Mouse (Mus musculus) granulocyte monocyte progenitor cell, adult 5-6 weeks (primary cell): ENCODE measurements around the gene Tfpi. TPM values are rescaled to one million over a fixed set of nuclear protein-coding genes. Genes with fewer than 3 reads are reported as not detected.
A peak's percentile ranks its signal among the peaks of the same experiment; 100 is the strongest.

Source experiments
- ATAC-seq: replicated peaks from 2 replicates; pipeline ENCODE4 v1.8.0; 2016; ENCODE audit warnings: mild to moderate bottlenecking, moderate TSS enrichment, inconsistent platforms; ENCODE audit not compliant: poor library complexity, severe bottlenecking
- total RNA-seq, 2 experiments: library from RNA; stranded (forward) in 1 of 2; stranded (reverse) in 1 of 2; fragments of 200-712, 200-1000 nt in 1 of 2; fragments of >200 nt in 1 of 2; fragmentation: Nextera tagmentation in 1 of 2; gene quantifications; 2 replicates each; pipeline ENCODE4 v1.2.3; 2014 to 2017

The Tfpi gene
- total RNA-seq (2014; fragmentation: Nextera tagmentation) (28.4 and 69.7 TPM in 2 replicates), total RNA-seq (2017) (74.5 and 81.7 TPM in 2 replicates)

- peak; percentile 56 for ATAC-seq
These were observed at the start of gene Tfpi for GRCm38 (mm10) chr2:84476577-84476976. Gene Tfpi, minus strand, starts transcription at chr2:84476775.

GRCm38 (mm10) chr2:84526221-84526620 lies 49.6 kb upstream of the Tfpi start:
- ATAC-seq = no peak

- no peak for ATAC-seq
These were observed 49.2 kb upstream of the Tfpi start for GRCm38 (mm10) chr2:84525806-84526205.

- ATAC-seq = no peak
These were observed 48.5 kb upstream of the Tfpi start for GRCm38 (mm10) chr2:84525047-84525446.

- ATAC-seq = peak; percentile 80
These were observed 47.4 kb upstream of the Tfpi start for GRCm38 (mm10) chr2:84523994-84524393.

GRCm38 (mm10) chr2:84523103-84523865 lies 46.7 kb upstream of the Tfpi start:
- ATAC-seq = peak; percentile 45

GRCm38 (mm10) chr2:84519514-84520067 lies 43.0 kb upstream of the Tfpi start:
- no peak for ATAC-seq

- no peak for ATAC-seq
These were observed 42.2 kb upstream of the Tfpi start for GRCm38 (mm10) chr2:84518767-84519166.

- ATAC-seq = no peak
These were observed 36.7 kb upstream of the Tfpi start for GRCm38 (mm10) chr2:84513281-84513680.

GRCm38 (mm10) chr2:84511508-84511907 lies 34.9 kb upstream of the Tfpi start:
- no peak for ATAC-seq

- ATAC-seq = no peak
These were observed 34.5 kb upstream of the Tfpi start for GRCm38 (mm10) chr2:84511036-84511435.

- peak; percentile 71 for ATAC-seq
These were observed 28.4 kb upstream of the Tfpi start for GRCm38 (mm10) chr2:84504954-84505394.

- ATAC-seq = peak; percentile 97
These were observed 27.7 kb upstream of the Tfpi start for GRCm38 (mm10) chr2:84504285-84504684.

GRCm38 (mm10) chr2:84498921-84499320 lies 22.3 kb upstream of the Tfpi start:
- no peak for ATAC-seq

GRCm38 (mm10) chr2:84495108-84495507 lies 18.5 kb upstream of the Tfpi start:
- ATAC-seq = no peak

- no peak for ATAC-seq
These were observed 17.1 kb upstream of the Tfpi start for GRCm38 (mm10) chr2:84493626-84494025.

- no peak for ATAC-seq
These were observed 15.1 kb upstream of the Tfpi start for GRCm38 (mm10) chr2:84491715-84492114.

- ATAC-seq = peak; percentile 84
These were observed 11.2 kb upstream of the Tfpi start for GRCm38 (mm10) chr2:84487705-84488291.

- peak; percentile 89 for ATAC-seq
These were observed 5.3 kb upstream of the Tfpi start for GRCm38 (mm10) chr2:84481863-84482262.

- peak; percentile 76 for ATAC-seq
These were observed 2.5 kb upstream of the Tfpi start for GRCm38 (mm10) chr2:84479036-84479435.

GRCm38 (mm10) chr2:84477759-84478158 lies 1.2 kb upstream of the Tfpi start:
- ATAC-seq = no peak
